Mouse (Mus musculus) midbrain, embryonic 11.5 days (tissue): ENCODE results near the gene Cdc42ep5. TPM values are rescaled to one million over a fixed set of nuclear protein-coding genes. Genes with fewer than 3 reads are reported as not detected.

Experiments
- ATAC-seq: fragments of 200-750 bp; cut with Nextera tagmentation; 2 replicates; pipeline ENCODE4 v1.8.0; 2017; ENCODE audit warnings: moderate TSS enrichment, moderate library complexity; ENCODE audit not compliant: low FRiP score
- DNase-seq: peaks from one replicate; pipeline ENCODE4 v3.0.0; 2015; ENCODE audit warnings: low spot score; ENCODE audit errors: missing footprints
- H3K27ac ChIP-seq: fragments of 300-500 bp; sonication (generic); 2 replicates; pipeline ENCODE4 v1.5.1; 2014; ENCODE audit warnings: low read depth, low read length
- H3K27me3 ChIP-seq: fragments of 300-500 bp; sonication (generic); 2 replicates; pipeline ENCODE4 v1.6.1; 2014; ENCODE audit warnings: mild to moderate bottlenecking, low read length, moderate library complexity, mixed read lengths; ENCODE audit not compliant: control insufficient read depth, insufficient read depth
- H3K36me3 ChIP-seq: fragments of 300-500 bp; sonication (generic); 2 replicates; pipeline ENCODE4 v1.6.1; 2014; ENCODE audit warnings: mild to moderate bottlenecking, low read length, moderate library complexity, mixed read lengths; ENCODE audit not compliant: control insufficient read depth, insufficient read depth
- H3K4me1 ChIP-seq: fragments of 300-500 bp; sonication (generic); 2 replicates; pipeline ENCODE4 v1.6.1; 2014; ENCODE audit warnings: low read length; ENCODE audit not compliant: control insufficient read depth, insufficient read depth
- H3K4me2 ChIP-seq: fragments of 300-500 bp; sonication (generic); 2 replicates; pipeline ENCODE4 v1.6.1; 2014; ENCODE audit warnings: mild to moderate bottlenecking, moderate library complexity
- H3K4me3 ChIP-seq: fragments of 300-500 bp; sonication (generic); 2 replicates; pipeline ENCODE4 v1.5.1; 2014; ENCODE audit warnings: low read depth, low read length
- H3K9ac ChIP-seq: fragments of 300-500 bp; sonication (generic); 2 replicates; pipeline ENCODE4 v1.6.1; 2014; ENCODE audit warnings: low read length
- H3K9me3 ChIP-seq: fragments of 300-500 bp; sonication (generic); 2 replicates; pipeline ENCODE4 v1.6.1; 2016; ENCODE audit warnings: low read length; ENCODE audit not compliant: control insufficient read depth
- WGBS: fragments of 180-500 bp; shearing (Covaris S2); extraction: QIAGEN DNeasy Blood & Tissue Kit; methylation state at CpG from one replicate; pipeline ENCODE4 v1.1.7; 2014; 5-methylcytosine and 5-hydroxymethylcytosine counted together
- polyA plus RNA-seq: library from polyadenylated mRNA; unstranded; fragments of >200 nt; fragmentation: Nextera tagmentation; extraction: Ambion mirVana; gene quantifications from 2 replicates; pipeline ENCODE4 v1.2.1, GENCODE M21; 2014

The Cdc42ep5 gene
- polyA plus RNA-seq, 1 experiment from 2014 or later: 15.6 TPM

DNA sequence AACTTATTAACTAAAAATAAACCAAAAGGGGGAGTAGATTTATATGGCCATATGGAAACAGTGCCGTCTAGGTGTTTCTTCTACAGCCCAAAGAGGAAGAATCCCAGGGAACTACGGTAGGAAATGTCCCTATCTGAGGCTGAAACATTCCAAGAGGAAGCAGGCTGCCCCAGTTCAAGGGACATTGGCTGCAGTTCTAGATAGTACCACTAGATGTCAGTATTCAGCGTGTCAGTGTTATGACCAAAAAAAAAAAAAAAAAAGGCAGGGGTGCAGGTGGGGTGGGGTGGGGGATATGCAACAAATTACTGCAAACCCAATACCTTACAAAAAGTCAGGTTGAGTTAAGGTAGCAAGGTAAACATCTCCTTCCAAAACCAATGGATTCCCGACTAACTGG lies 61.2 kb downstream of the Cdc42ep5 start:
- Histone ChIP-seq H3K36me3 (no peaks in the 10 kb centered on the region), H3K27ac (no peak overlapping the region), H3K4me2 (no peak overlapping the region), H3K9me3 (no peaks in the 10 kb centered on the region), H3K27me3 (no peaks in the 10 kb centered on the region), H3K4me3 (no peak overlapping the region), H3K9ac (no peak overlapping the region), H3K4me1 (no peaks in the 10 kb centered on the region)
- DNase-seq: peak; percentile 91
- WGBS: 24% methylated on average over 4 of the region's 4 CpGs
- 0 out of 2 replicates have a peak, but pooled peaks have one; percentile 44 for ATAC-seq

Other genes with a start within 250 kb of the Cdc42ep5 start
- gene Lilra6, start 249.4 kb downstream of the Cdc42ep5 start, polyA plus RNA-seq: not detected in 2 replicates
- gene Lair1, start 101.7 kb downstream of the Cdc42ep5 start, polyA plus RNA-seq: 1.1 and 1.5 TPM in 2 replicates
- gene Ttyh1, start 45.5 kb downstream of the Cdc42ep5 start, polyA plus RNA-seq: 33.8 and 43.6 TPM in 2 replicates
- 44.4 and 45.6 TPM in 2 replicates for gene Leng8, start 27.8 kb downstream of the Cdc42ep5 start, polyA plus RNA-seq
- 1.5 and 2.0 TPM in 2 replicates for gene Leng9, start 14.5 kb downstream of the Cdc42ep5 start, polyA plus RNA-seq
- gene Lilra5, start 72.9 kb upstream of the Cdc42ep5 start, polyA plus RNA-seq: not detected in 2 replicates
- not detected in 2 replicates for gene Ncr1, start 172.9 kb upstream of the Cdc42ep5 start, polyA plus RNA-seq
- gene Gp6, start 232.9 kb upstream of the Cdc42ep5 start, polyA plus RNA-seq: 0.69 and 0.83 TPM in 2 replicates